Mouse (Mus musculus) large intestine, adult 2 months (tissue): ENCODE results near the gene Fam163b. TPM values are rescaled to one million over a fixed set of nuclear protein-coding genes. Genes with fewer than 3 reads are reported as not detected.

Source experiments
- DNase-seq: peaks from one replicate; pipeline ENCODE4 v3.0.0-alpha.2; 2012; ENCODE audit warnings: low read depth, low spot score
- WGBS: fragments of 180-500 bp; shearing (Covaris S2); methylation state at CpG from one replicate; pipeline ENCODE4 v1.1.7; 2018; 5-methylcytosine and 5-hydroxymethylcytosine counted together
- polyA plus RNA-seq: library from polyadenylated mRNA; depleted of rRNA; stranded (reverse); fragments of >200 nt; gene quantifications from 2 replicates; pipeline ENCODE4 v1.2.3, GENCODE M21; 2012; rRNA removed

The Fam163b gene
- polyA plus RNA-seq, 1 experiment: 0.04 TPM

- 73% methylated on average over 2 of the region's 2 CpGs for WGBS
Observed at GRCm38 (mm10) chr2:27067996-27068395, 74.3 kb downstream of the Fam163b start.

DNA sequence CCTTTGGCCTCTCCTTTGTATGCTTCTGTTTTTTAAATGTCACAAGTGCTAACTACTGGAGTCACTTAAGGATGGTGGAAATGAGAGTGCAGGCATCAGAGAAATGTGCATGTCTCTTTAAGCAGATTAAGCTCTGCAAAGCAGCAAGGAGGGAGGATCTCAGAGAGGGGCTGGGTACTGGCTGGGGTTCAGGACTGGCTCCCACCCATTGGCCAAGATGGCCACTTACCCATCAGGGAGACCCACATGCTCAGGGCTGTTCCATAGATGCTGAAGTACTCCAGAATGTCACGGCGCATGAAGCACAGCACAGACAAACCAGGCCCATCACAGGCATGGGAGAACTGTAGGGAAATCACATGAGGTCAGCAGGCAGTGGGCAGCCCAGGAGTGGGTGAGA is 75.2 kb downstream of the Fam163b start:
- WGBS: 96% methylated on average over 2 of the region's 2 CpGs
- DNase-seq: no peak

More at GRCm38 (mm10) chr2:27067996-27068395, 74.3 kb downstream of the Fam163b start:
- DNase-seq: no peak

Other genes starting within 250 kb of the Fam163b start
- 7.9 and 10.0 TPM in 2 replicates for gene Surf6, start 239.6 kb downstream of the Fam163b start, polyA plus RNA-seq
- gene Med22, start 231.8 kb downstream of the Fam163b start, polyA plus RNA-seq: 22.3 and 24.4 TPM in 2 replicates
- gene Rpl7a, start 231.7 kb downstream of the Fam163b start, polyA plus RNA-seq: 980 and 1,073 TPM in 2 replicates
- 15.1 and 17.5 TPM in 2 replicates for gene Surf2, start 226.1 kb downstream of the Fam163b start, polyA plus RNA-seq
- 44.4 and 49.5 TPM in 2 replicates for gene Surf1, start 226.0 kb downstream of the Fam163b start, polyA plus RNA-seq
- gene Surf4, start 208.6 kb downstream of the Fam163b start, polyA plus RNA-seq: 378 and 526 TPM in 2 replicates
- 0.15 TPM in 1 of 2 replicates, not detected in the other for gene Stkld1, start 208.4 kb downstream of the Fam163b start, polyA plus RNA-seq
- gene Rexo4, start 178.1 kb downstream of the Fam163b start, polyA plus RNA-seq: 22.3 and 30.0 TPM in 2 replicates
- 0.43 and 0.59 TPM in 2 replicates for gene Adamts13, start 169.1 kb downstream of the Fam163b start, polyA plus RNA-seq
- 44.9 and 53.6 TPM in 2 replicates for gene Cacfd1, start 132.6 kb downstream of the Fam163b start, polyA plus RNA-seq
- gene Slc2a6, start 114.5 kb downstream of the Fam163b start, polyA plus RNA-seq: 5.2 and 6.0 TPM in 2 replicates
- gene Mymk, start 70.3 kb downstream of the Fam163b start, polyA plus RNA-seq: 0.23 and 0.35 TPM in 2 replicates
- gene Adamtsl2, start 63.1 kb downstream of the Fam163b start, polyA plus RNA-seq: 1.3 and 1.8 TPM in 2 replicates
- 6.0 and 6.6 TPM in 2 replicates for gene Dbh, start 22.7 kb upstream of the Fam163b start, polyA plus RNA-seq
- 2.1 and 3.4 TPM in 2 replicates for gene Sardh, start 105.8 kb upstream of the Fam163b start, polyA plus RNA-seq